Mouse (Mus musculus): ENCODE data around the gene Gm20390. TPM values are rescaled to one million over a fixed set of nuclear protein-coding genes. Genes with fewer than 3 reads are reported as not detected.

The Gm20390 gene
- 10 to 100 TPM; 11.7 to 17.8 (median 12.5) TPM for total RNA-seq (2022)

DNA sequence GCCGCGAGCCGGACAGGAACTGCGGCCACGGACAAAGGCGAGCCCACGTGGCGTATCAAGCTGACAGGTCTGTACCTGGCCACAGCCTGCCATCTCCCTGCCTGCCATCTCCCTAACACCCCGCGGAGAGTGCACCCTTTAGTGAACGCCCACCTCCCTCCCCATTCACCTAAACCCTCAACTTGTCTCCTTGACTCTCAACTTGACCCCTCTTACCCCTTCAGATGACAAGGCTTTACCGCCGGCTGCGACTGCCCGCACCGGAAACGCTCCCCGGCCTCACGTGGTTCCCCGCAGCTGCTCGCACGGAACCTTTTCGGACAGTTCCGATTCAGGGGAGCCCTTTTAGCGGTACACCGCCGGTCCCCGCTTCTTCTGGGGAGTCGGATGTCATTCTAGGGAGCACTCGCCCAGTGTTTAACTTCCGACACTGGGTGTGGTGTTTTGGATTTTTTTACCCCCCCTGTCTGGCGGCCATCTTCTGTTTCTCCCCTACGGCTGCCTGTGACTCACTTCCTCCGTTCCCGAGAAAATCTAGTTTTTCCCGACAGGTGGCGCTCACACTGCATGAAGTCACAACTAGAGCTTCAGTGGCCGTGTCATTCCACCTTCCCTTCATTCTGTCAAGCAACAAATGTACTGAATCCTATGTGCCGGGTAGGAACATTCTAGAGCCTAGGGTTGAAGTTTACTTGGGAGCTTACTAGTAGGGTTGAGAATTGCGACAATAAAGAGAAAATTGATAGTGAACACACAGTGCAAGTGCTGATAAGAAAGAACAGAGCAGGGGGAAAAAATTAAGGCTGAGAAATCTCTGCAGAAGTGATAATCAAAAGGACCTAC, at the start of gene Gm20390, which contains the start of gene Nme1:
Gene Gm20390 (minus strand): TSS at position 289 of the 843 bp plus-strand sequence.
Gene Nme1 (minus strand): TSS at position 517 of the 843 bp plus-strand sequence.
- peak; percentile 99 for DNase-seq (ENCODE audit: low spot score)

- DNase-seq (ENCODE audit: low spot score) = no peak
These were observed 35.3 kb upstream of the Gm20390 start for GRCm38 (mm10) chr11:94003346-94003745.

DNA sequence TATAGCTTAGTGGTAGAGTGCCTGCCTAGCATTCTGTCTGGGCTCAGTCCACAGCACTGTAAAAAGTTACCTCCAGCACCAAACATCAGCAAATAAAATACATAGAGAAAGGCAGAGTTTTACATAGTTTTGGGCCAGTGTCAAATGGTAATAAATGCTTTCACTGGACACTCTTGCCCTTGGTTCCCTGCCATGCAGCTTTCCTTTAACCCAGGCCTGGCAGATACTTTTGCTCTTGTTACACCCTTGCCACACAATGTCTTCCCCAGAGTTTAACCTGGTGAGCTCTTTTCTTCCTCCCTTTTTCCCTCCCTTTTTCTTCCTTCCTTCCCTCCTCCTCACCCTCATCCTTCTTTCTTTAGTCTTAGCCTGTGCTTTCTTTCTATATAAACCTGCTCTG, 31.2 kb upstream of the Gm20390 start:
- DNase-seq (ENCODE audit: low spot score) = no peak

GRCm38 (mm10) chr11:93997141-93997775, 29.2 kb upstream of the Gm20390 start:
- peak; percentile 58 for DNase-seq (ENCODE audit: low spot score)

- DNase-seq (ENCODE audit: low spot score) = peak; percentile 42
These were observed 28.4 kb upstream of the Gm20390 start for GRCm38 (mm10) chr11:93996306-93997140.

DNA sequence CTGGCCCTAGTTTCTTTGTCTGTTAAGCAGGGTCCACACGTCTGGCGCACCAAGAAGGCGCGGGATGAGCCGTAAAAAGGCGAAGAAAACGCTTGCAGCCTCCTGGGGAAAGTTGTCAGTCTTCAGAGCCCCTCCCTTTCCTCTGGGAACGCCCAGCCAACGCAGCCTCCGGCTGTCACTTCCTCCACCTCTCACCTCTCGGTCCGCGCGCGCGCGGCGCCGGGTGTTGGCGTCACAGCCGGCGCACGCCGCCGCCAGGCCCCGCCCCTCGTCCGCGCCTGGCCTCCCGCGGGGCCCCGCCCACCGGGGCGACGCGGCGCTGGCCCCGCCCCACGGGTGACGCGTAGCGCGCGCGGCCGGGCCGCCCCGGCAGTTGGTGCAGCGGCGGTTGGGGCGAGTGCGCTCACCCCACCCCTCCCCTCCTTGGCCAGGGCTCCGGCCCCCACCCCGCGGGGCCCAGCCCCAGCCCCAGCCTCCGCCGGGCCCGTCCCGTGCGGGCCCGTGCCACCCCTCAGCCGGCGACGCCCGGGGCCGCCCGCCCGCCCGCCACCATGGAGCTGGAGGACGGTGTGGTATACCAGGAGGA, 27.7 kb upstream of the Gm20390 start, which contains the start of gene Spag9:
Gene Spag9 (plus strand): TSS at position 372 of the 586 bp plus-strand sequence.
- peak; percentile 91 for DNase-seq (ENCODE audit: low spot score)

DNA sequence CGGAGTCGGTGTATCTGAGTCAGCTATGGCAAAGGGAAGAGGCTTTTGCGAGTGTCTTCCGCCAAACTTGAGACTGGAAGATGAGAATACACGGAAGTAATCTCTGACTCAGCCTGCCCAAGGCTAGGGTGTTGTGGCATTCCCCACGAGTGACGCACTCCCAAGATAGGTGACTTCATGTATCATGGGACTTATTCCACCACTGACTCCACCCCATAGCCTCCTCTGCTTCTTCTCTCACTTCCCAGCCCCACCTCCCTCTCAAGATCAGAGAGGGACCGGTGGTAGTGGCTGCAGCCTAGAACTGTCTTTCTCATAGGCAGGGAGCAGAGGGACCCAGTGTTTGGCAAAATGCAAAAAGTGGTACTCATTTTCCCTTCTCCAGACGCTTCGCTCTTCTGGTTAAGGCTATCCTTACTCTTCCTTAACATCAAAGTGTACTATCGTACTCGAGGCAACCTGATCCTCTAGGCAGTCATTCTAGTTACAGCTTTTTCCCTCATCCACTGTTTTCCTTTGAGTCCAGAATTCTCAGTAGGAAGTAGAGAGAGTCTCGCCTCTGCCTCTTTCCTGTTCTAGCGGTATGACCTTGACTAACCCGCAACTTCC, 27.1 kb upstream of the Gm20390 start:
- peak; percentile 95 for DNase-seq (ENCODE audit: low spot score)

GRCm38 (mm10) chr11:93994531-93994930, 26.4 kb upstream of the Gm20390 start:
- peak; percentile 14 for DNase-seq (ENCODE audit: low spot score)

- DNase-seq (ENCODE audit: low spot score) = peak; percentile 65
These were observed 20.4 kb upstream of the Gm20390 start for GRCm38 (mm10) chr11:93988328-93989062.

DNA sequence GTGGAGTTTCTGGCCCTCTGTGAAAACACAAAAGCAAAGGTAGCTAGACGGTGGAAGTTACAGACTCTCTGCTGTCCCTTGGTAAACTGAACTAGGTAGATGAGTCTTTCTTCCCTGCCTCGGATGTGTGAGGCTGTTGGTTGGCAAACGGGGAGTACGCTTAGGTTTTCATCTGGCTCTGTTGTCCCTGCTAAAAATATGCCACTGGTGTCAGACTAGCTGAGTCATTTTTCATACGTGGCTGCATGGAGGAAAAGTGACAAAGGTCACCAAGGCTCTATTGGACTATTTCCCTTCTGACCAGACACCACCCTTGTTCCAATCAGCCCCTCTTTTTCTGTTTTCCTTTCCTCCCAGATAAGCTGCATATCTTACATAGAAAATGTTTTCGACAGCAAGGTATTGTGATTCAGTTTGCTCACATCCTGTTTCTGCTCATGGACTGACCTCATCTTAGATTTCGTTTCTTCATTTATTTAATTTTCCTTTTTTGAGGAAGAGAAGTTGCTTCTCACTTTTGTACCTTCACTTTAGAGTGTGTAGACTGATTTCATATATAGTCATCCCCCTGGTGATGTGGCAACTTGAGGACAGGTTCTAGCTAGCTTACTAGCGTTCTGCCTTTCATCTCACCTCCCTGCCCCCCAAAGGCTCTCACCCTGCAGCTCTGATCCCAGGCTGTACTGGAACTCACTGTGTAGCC, 19.7 kb upstream of the Gm20390 start:
- peak; percentile 76 for DNase-seq (ENCODE audit: low spot score)

DNA sequence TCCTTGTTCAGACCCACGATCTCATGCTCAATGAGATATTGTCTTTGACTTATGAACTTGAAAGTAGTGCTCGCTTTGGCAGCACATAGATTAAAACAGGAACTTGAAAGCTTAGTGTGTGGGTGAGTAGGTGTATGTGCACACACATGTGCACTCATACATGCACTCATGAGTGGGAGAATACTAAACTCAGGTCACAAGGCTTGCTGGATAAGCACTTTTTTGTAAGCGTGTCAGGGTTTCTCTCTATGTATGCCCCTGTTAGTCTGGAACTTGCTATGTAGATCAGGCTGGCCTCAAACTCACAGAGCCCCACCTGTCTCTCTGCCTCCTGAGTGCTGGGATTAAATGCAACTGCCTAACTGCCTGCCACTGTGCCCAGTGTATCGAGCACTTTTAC, 18.9 kb upstream of the Gm20390 start:
- DNase-seq (ENCODE audit: low spot score) = no peak

- DNase-seq (ENCODE audit: low spot score) = no peak
These were observed 18.2 kb upstream of the Gm20390 start for GRCm38 (mm10) chr11:93986298-93986697.

DNA sequence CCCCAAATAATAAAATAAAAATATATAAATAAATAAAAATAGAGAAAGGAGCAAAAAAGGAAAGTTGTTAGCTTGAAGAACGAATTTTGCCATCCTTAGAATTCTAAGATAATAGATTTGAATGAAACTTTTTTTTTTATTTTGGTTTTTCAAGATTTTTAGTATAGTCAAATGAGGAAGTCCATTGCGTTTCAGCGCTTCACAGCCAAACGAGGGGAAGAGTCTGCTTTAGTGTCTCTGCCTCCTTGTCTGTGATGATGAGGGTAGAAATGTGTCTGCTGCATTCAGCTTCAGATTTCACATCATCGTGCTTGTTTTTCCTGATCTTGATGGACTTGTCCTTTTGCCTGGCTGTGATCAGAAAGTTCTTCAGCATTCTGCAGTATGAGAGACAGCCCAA, 17.2 kb upstream of the Gm20390 start:
- DNase-seq (ENCODE audit: low spot score) = no peak

DNA sequence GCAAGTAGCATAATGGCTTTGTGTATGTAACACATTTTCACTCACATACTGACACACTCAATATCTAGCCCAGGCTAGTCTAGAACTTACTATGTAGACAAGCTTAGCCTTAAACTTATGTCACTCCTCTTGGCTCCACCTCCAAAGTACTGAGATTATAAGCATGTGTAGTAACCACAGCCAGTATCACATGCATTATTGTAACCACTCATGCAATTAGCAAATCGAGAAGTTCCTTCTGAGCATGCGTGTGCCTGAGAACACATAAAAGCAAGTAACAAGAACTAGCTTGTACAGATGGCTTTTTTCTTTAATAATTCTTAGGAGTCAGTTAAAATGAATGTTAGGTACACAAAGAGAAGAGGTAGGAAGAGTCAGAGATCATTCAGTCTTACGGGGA, 16.5 kb upstream of the Gm20390 start:
- DNase-seq (ENCODE audit: low spot score) = no peak

DNA sequence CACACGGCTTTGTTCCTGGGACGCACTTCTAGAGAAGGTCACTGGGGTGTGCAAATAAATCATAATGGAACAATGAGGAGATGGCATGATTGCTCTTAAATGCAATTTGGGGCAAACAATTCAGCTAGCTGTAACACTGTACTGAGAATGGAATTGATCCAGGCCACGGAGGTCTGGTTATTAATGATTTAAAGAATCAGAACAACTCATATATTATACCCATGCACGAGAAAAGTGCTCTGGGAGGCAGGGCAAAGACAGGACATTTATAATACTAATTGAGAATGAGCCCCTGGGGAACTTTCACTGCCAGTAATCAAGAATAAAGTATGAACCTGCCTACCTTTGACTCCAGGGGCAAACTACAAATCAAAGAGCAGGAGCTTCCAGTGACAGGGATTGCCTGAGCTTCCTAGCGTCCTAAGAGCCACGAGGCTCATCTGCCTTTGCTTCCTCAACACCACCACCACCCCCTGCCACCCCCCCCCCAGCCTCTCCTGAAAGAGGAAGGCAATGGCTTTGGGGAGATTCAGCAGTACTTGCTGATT, 11.5 kb upstream of the Gm20390 start:
- DNase-seq (ENCODE audit: low spot score) = no peak

DNA sequence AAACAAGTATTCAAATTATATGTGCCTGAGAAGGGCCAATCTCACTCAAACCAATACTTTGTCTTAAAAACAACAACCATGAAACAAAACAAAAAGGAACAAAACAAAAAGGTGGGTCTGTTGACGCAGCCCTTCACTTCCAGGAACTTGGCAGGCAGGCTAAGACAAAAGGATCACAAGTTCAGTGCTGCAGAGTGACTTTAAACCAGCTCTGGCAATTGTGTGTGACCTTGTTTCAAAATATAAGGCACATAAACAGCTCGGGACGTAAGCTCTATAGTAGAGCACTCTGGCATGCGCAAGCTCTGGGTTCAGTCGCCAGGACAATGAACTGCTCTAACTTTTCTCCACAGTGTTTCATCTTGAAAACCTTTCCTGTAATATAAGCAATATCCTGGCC, 4.9 kb upstream of the Gm20390 start:
- DNase-seq (ENCODE audit: low spot score) = no peak

GRCm38 (mm10) chr11:93969799-93970198, 1.7 kb upstream of the Gm20390 start:
- no peak for DNase-seq (ENCODE audit: low spot score)

GRCm38 (mm10) chr11:93969171-93969570, 1.1 kb upstream of the Gm20390 start:
- DNase-seq (ENCODE audit: low spot score) = no peak

GRCm38 (mm10) chr11:93968848-93969128, 695 bp upstream of the Gm20390 start:
- DNase-seq (ENCODE audit: low spot score) = no peak

- no peak for DNase-seq (ENCODE audit: low spot score)
These were observed 712 bp downstream of the Gm20390 start for GRCm38 (mm10) chr11:93967381-93967780.
